Mouse (Mus musculus): ENCODE measurements at regions not wholly inside any gene's neighbourhood (a gene's known extent, or its start where the extent isn't known, plus 50 kb on each side); places are given as distances from the start of the nearest gene placed in this dataset.

GRCm38 (mm10) chr19:28095620-28096019 is 84.7 kb upstream of the Rfx3 start:
- Histone ChIP-seq H3K4me3 (ENCODE audit: control insufficient read depth, low read depth, low read length) (no peak overlapping the region), H3K27ac (ENCODE audit: control insufficient read depth, insufficient read depth, low read depth, low read length) (no peak overlapping the region), H3K27me3 (ENCODE audit: control insufficient read depth, insufficient read depth, low read length) (no peaks in the 10 kb centered on the region), H3K4me1 (ENCODE audit: control insufficient read depth, insufficient read depth, low read length) (no peaks in the 10 kb centered on the region), H3K36me3 (ENCODE audit: control insufficient read depth, insufficient read depth, low read length) (no peaks in the 10 kb centered on the region)
- TF ChIP-seq POLR2A (IDR thresholded peaks at IDR 0.05; ENCODE audit: control insufficient read depth, low read depth, low read length) (no peak), CTCF (IDR thresholded peaks at IDR 0.05; ENCODE audit: control insufficient read depth, insufficient read depth, insufficient replicate concordance, low read depth, low read length) (no peak)

- no peak for TF ChIP-seq CTCF (IDR thresholded peaks at IDR 0.05; ENCODE audit: control insufficient read depth, insufficient read depth, insufficient replicate concordance, low read depth, low read length)
- TF ChIP-seq POLR2A (IDR thresholded peaks at IDR 0.05; ENCODE audit: control insufficient read depth, low read depth, low read length), result no peak
- H3K4me3 ChIP-seq (ENCODE audit: control insufficient read depth, low read depth, low read length), result no peak overlapping the region
- no peaks in the 10 kb centered on the region for H3K27me3 ChIP-seq (ENCODE audit: control insufficient read depth, insufficient read depth, low read length)
- no peak overlapping the region for H3K27ac ChIP-seq (ENCODE audit: control insufficient read depth, insufficient read depth, low read depth, low read length)
- H3K4me1 ChIP-seq (ENCODE audit: control insufficient read depth, insufficient read depth, low read length), result no peaks in the 10 kb centered on the region
- no peaks in the 10 kb centered on the region for H3K36me3 ChIP-seq (ENCODE audit: control insufficient read depth, insufficient read depth, low read length)
Observed at GRCm38 (mm10) chr19:28092252-28092651, 81.3 kb upstream of the Rfx3 start.

GRCm38 (mm10) chr19:28087607-28088546 is 76.9 kb upstream of the Rfx3 start:
- TF ChIP-seq POLR2A (IDR thresholded peaks at IDR 0.05; ENCODE audit: control insufficient read depth, low read depth, low read length) (no peak), CTCF (IDR thresholded peaks at IDR 0.05; ENCODE audit: control insufficient read depth, insufficient read depth, insufficient replicate concordance, low read depth, low read length) (no peak)
- Histone ChIP-seq H3K27me3 (ENCODE audit: control insufficient read depth, insufficient read depth, low read length) (no peaks in the 10 kb centered on the region), H3K27ac (ENCODE audit: control insufficient read depth, insufficient read depth, low read depth, low read length) (no peak overlapping the region), H3K4me1 (ENCODE audit: control insufficient read depth, insufficient read depth, low read length) (no peaks in the 10 kb centered on the region), H3K4me3 (ENCODE audit: control insufficient read depth, low read depth, low read length) (no peak overlapping the region), H3K36me3 (ENCODE audit: control insufficient read depth, insufficient read depth, low read length) (no peaks in the 10 kb centered on the region)

- no peaks in the 10 kb centered on the region for H3K36me3 ChIP-seq (ENCODE audit: control insufficient read depth, insufficient read depth, low read length)
- TF ChIP-seq POLR2A (IDR thresholded peaks at IDR 0.05; ENCODE audit: control insufficient read depth, low read depth, low read length), result no peak
- TF ChIP-seq CTCF (IDR thresholded peaks at IDR 0.05; ENCODE audit: control insufficient read depth, insufficient read depth, insufficient replicate concordance, low read depth, low read length), result no peak
- no peak overlapping the region for H3K4me3 ChIP-seq (ENCODE audit: control insufficient read depth, low read depth, low read length)
- no peaks in the 10 kb centered on the region for H3K27me3 ChIP-seq (ENCODE audit: control insufficient read depth, insufficient read depth, low read length)
- no peak overlapping the region for H3K27ac ChIP-seq (ENCODE audit: control insufficient read depth, insufficient read depth, low read depth, low read length)
- no peaks in the 10 kb centered on the region for H3K4me1 ChIP-seq (ENCODE audit: control insufficient read depth, insufficient read depth, low read length)
Observed at GRCm38 (mm10) chr19:28070386-28070785, 59.4 kb upstream of the Rfx3 start.
